Mouse (Mus musculus) heart, postnatal 4 days (tissue): ENCODE data around the gene Prtg. TPM values are rescaled to one million over a fixed set of nuclear protein-coding genes. Genes with fewer than 3 reads are reported as not detected.
A peak's percentile ranks its signal among the peaks of the same experiment; 100 is the strongest.

Experiments
- DNase-seq: peaks from one replicate; pipeline ENCODE4 v3.0.0; 2021
- total RNA-seq, 2 experiments: library from RNA; stranded (reverse); gene quantifications; 2 replicates each; pipeline ENCODE4 v1.2.3; 2021

Gene Prtg
- total RNA-seq, 2 experiments from 2014 or later: 0.36 to 0.57 TPM

- DNase-seq: no peak
Measured at GRCm38 (mm10) chr9:72915728-72916127, 109.1 kb downstream of the Prtg start.

GRCm38 (mm10) chr9:72923068-72923467, 116.4 kb downstream of the Prtg start:
- no peak for DNase-seq

GRCm38 (mm10) chr9:72925021-72925934, 118.6 kb downstream of the Prtg start, which contains the start of gene Pygo1:
Pygo1 (plus strand) TSS chr9:72925645.
- peak; percentile 63 for DNase-seq

GRCm38 (mm10) chr9:72925935-72926258, 119.2 kb downstream of the Prtg start:
- no peak for DNase-seq

- no peak for DNase-seq
Measured at GRCm38 (mm10) chr9:72931166-72931790, 124.6 kb downstream of the Prtg start.

GRCm38 (mm10) chr9:72935309-72935708, 128.6 kb downstream of the Prtg start:
- DNase-seq: no peak

- DNase-seq: no peak
Measured at GRCm38 (mm10) chr9:72936301-72936700, 129.6 kb downstream of the Prtg start.

GRCm38 (mm10) chr9:72943424-72943823, 136.8 kb downstream of the Prtg start:
- no peak for DNase-seq

- DNase-seq: no peak
Measured at GRCm38 (mm10) chr9:72944286-72944685, 137.6 kb downstream of the Prtg start.

- DNase-seq: no peak
Measured at GRCm38 (mm10) chr9:72947010-72947409, 140.3 kb downstream of the Prtg start.

- no peak for DNase-seq
Measured at GRCm38 (mm10) chr9:72949572-72949971, 142.9 kb downstream of the Prtg start.

- peak; percentile 14 for DNase-seq
Measured at GRCm38 (mm10) chr9:72954746-72955145, 148.1 kb downstream of the Prtg start.

- DNase-seq: peak; percentile 53
Measured at GRCm38 (mm10) chr9:72955546-72955945, 148.9 kb downstream of the Prtg start.

GRCm38 (mm10) chr9:72958521-72959450, 152.1 kb downstream of the Prtg start, which contains the start of the genes Dyx1c1 and Gm44503:
Dyx1c1 (plus strand) TSS chr9:72958785.
Gm44503 (plus strand) TSS chr9:72958852.
- DNase-seq: peak; percentile 79

GRCm38 (mm10) chr9:72961346-72961745, 154.7 kb downstream of the Prtg start:
- DNase-seq: no peak

- no peak for DNase-seq
Measured at GRCm38 (mm10) chr9:72961959-72962358, 155.3 kb downstream of the Prtg start.

Other genes starting within 250 kb of the Prtg start
- gene Nedd4, start 144.5 kb upstream of the Prtg start, total RNA-seq: 100 to 1,000 TPM; 610 to 637 TPM
- 1 to 10 TPM; 7.0 to 7.1 TPM for gene Pygo1, start 118.8 kb downstream of the Prtg start, total RNA-seq
- under 1 TPM; 0.32 to 0.88 TPM for gene Dyx1c1, start 151.9 kb downstream of the Prtg start, total RNA-seq
- not detected for gene Gm44503, start 152.0 kb downstream of the Prtg start, total RNA-seq
- gene Ccpg1os, start 178.5 kb downstream of the Prtg start, total RNA-seq: 1 to 10 TPM; 4.6 to 5.3 TPM
- gene Ccpg1, start 178.6 kb downstream of the Prtg start, total RNA-seq: 10 to 100 TPM; 29.8 to 31.4 TPM
- 1 to 10 TPM; 4.5 to 5.3 TPM for gene Pigb, start 233.5 kb downstream of the Prtg start, total RNA-seq
- gene Rab27a, start 238.0 kb downstream of the Prtg start, total RNA-seq: 1 to 10 TPM; 3.4 to 3.7 TPM